Mouse (Mus musculus): ENCODE measurements around the gene Cdc34.

The Cdc34 gene

DNA sequence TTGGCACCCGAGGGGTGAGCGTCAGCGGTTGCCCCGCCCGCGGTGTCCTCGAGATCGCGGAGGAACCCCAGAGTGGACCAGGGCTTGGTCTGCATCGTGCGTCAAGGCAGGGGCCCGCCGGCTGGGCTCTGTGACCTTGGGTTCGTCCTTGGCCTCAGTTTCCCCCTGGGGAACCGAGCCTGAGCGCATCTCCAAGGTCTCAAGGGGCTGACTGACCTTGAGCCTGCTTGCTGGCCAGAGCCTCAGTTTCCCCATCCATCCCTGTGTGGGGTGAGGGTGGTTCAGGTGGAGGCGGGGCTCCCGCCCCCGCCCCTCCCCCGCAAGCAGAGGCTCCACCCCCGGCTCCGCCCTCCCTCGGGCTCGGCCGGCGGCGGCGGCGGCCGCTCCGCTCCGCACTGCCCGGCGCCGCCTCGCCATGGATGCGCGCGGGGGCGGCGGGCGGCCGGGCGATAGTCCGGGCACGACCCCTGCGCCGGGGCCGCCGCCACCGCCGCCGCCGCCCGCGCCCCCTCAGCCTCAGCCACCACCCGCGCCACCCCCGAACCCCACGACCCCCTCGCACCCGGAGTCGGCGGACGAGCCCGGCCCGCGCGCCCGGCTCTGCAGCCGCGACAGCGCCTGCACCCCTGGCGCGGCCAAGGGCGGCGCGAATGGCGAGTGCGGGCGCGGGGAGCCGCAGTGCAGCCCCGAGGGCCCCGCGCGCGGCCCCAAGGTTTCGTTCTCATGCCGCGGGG is 34.4 kb downstream of the Cdc34 start, which contains the start of gene Hcn2:
TSS of gene Hcn2 (plus strand) at position 381 of the 734 bp plus-strand sequence.
- no peak for DNase-seq (ENCODE audit: low read depth in 1 of 2, low spot score in 2 of 2)

GRCm38 (mm10) chr10:79716988-79717355 is 35.0 kb downstream of the Cdc34 start:
- DNase-seq (ENCODE audit: low read depth in 1 of 2, low spot score in 2 of 2), result no peak

- no peak for DNase-seq (ENCODE audit: low read depth in 1 of 2, low spot score in 2 of 2)
Observed at GRCm38 (mm10) chr10:79717640-79718357, 35.8 kb downstream of the Cdc34 start.

- no peak for DNase-seq (ENCODE audit: low read depth in 1 of 2, low spot score in 2 of 2)
Observed at GRCm38 (mm10) chr10:79721089-79721488, 39.1 kb downstream of the Cdc34 start.

DNA sequence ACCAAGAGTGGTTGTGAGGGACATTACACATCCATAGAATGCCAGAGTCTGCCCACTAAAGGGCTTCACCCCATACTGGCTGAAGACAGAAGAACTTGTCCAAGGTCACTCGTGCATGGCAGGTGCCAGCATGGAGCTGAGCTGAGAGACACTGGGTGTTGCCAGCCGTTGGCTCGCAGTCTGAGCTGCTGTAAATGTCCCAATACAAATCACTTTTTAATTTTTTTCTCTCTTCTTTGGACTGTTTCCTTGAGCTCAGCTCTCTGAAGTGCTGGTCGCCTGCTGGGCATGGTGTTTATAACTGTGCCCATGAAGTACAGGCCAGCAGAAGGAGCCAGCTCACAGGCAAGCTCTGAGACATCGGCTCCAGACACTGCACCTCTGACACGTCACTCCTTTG is 41.1 kb downstream of the Cdc34 start:
- DNase-seq (ENCODE audit: low read depth in 1 of 2, low spot score in 2 of 2), result no peak

GRCm38 (mm10) chr10:79723692-79724091 is 41.7 kb downstream of the Cdc34 start:
- no peak for DNase-seq (ENCODE audit: low read depth in 1 of 2, low spot score in 2 of 2)

DNA sequence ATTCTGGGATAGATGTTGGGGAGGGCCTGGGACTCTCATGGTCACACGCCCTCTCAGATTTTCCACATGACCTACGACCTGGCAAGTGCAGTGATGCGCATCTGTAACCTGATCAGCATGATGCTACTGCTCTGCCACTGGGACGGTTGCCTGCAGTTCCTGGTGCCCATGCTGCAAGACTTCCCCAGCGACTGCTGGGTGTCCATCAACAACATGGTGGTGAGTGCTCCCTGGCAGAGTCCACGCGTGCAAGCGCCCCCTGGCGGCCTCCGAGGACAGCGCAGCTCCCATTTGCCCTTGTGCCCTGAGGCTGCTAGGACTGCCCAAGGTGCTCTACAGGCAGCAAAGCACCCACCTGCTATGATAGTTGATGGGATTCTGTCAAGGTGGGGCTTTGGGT is 44.1 kb downstream of the Cdc34 start:
- peak; percentile 26 to 54 for DNase-seq (ENCODE audit: low read depth in 1 of 2, low spot score in 2 of 2)

DNA sequence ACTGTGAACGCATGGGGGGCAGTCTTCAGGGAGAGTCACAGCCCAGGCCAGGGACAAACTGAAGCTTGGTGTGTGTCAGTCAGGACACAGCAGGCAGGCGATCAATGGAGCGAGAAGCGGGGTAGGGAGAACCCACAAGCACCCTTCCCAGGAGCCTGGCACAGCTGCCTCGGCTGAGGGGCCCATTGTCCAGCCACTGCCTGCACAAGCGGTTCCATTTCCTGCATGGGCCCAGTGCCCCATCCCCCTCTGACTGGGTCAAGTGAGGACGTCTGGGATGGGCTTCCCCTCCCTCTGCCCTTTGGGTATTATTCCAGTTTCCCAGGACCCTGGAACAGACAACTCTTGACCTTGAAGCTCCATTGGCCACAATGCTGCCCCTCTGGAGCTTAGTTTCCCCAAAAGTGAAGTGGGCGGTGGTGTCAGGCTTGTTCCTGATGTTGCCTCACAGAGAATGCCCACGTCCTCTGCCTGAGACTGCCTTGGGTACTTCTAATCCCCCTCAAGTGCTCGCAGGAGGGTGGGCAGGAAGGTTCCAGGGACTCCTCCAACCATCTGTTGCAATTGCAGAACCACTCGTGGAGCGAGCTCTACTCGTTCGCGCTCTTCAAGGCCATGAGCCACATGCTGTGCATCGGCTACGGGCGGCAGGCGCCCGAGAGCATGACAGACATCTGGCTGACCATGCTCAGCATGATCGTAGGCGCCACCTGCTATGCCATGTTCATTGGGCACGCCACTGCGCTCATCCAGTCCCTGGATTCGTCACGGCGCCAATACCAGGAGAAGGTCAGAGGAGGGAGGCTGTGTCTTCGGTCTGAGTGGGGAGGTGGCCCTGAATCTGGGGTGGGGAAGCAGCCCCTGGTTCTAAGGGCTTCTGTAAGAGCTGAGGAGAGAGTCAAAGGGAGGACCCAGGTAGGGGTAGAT is 46.6 kb downstream of the Cdc34 start:
- DNase-seq (ENCODE audit: low read depth in 1 of 2, low spot score in 2 of 2), result no peak

- no peak for DNase-seq (ENCODE audit: low read depth in 1 of 2, low spot score in 2 of 2)
Observed at GRCm38 (mm10) chr10:79729357-79729965, 47.5 kb downstream of the Cdc34 start.

GRCm38 (mm10) chr10:79732500-79732899 is 50.5 kb downstream of the Cdc34 start:
- no peak for DNase-seq (ENCODE audit: low read depth in 1 of 2, low spot score in 2 of 2)

DNA sequence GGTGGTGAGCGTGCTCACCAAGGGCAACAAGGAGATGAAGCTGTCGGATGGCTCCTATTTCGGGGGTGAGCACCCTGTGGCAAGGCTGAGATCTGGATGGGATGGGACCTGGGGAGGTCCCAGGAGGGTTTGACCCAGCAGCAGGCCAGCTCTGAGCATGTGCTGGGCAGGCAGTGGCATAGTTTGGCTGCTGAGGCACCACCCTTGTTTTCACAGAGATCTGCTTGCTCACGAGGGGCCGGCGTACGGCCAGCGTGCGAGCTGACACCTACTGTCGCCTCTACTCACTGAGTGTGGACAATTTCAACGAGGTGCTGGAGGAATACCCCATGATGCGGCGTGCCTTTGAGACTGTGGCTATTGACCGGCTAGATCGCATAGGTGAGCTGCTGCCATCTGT is 51.9 kb downstream of the Cdc34 start:
- DNase-seq (ENCODE audit: low read depth in 1 of 2, low spot score in 2 of 2), result no peak

DNA sequence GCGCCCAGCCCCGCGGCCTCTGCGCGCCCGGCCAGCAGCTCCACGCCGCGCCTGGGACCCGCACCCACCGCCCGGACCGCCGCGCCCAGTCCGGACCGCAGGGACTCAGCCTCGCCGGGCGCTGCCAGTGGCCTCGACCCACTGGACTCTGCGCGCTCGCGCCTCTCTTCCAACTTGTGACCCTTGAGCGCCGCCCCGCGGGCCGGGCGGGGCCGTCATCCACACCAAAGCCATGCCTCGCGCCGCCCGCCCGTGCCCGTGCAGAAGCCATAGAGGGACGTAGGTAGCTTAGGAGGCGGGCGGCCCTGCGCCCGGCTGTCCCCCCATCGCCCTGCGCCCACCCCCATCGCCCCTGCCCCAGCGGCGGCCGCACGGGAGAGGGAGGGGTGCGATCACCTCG is 53.4 kb downstream of the Cdc34 start:
- no peak for DNase-seq (ENCODE audit: low read depth in 1 of 2, low spot score in 2 of 2)

DNA sequence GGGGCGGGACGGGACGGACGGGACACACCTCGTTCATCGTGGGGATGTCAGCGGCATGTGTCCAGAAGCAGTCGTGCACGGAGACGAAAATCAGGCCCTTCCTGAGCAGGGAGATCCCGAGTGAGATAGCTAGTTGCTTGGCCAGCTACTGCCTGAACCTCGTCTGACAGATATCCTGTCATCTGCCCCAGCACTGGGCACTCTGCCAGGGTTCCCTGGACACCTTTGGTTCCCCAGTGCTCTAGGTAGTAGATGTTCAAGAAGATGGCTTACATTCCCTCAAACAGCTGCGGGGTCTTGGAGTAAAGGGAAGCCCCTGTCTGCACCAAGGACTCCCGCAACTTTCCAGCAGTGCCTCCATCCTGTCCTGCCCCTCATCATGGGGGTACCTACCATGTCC is 54.7 kb downstream of the Cdc34 start:
- DNase-seq (ENCODE audit: low read depth in 1 of 2, low spot score in 2 of 2), result no peak

Data from monocyte, adult 2 months (primary cell).